15 mouse cellular contexts compared by ENCODE assay signal in genomic region chr6:144301082-144301481, GRCm38 (mm10).
"Had no signal": no experiment of that assay in that cellular context is flagged by ENCODE, and none has a peak within 500 bp of the region (broad histone marks: within the 10 kb centered on the region; RNA-seq: fewer than 3 reads in every experiment).

No protein-coding gene starts in this region.

- DNase-seq: kidney, adult 18-20 months; kidney, postnatal 10 days; kidney, postnatal 4 days; lung, embryonic 14.5 days; lung, postnatal 10 days; lung, postnatal 4 days; thymus, postnatal 4 days had no signal

- H3K36me3 ChIP-seq: intestine, embryonic 15.5 days; limb, embryonic 10.5 days; liver, embryonic 15.5 days; neural tube, embryonic 12.5 days had no signal

- H3K9ac ChIP-seq: intestine, embryonic 15.5 days; liver, embryonic 15.5 days; lung, embryonic 14.5 days; neural tube, embryonic 12.5 days had no signal

- H3K4me1 ChIP-seq: liver, embryonic 15.5 days; neural tube, embryonic 12.5 days had no signal

- H3K27ac ChIP-seq: intestine, embryonic 15.5 days; layer of hippocampus, adult 2 months; limb, embryonic 10.5 days; liver, embryonic 15.5 days; neural tube, embryonic 12.5 days; stomach, postnatal 0 days had no signal

- H3K9me3 ChIP-seq: limb, embryonic 10.5 days; liver, embryonic 15.5 days; neural tube, embryonic 12.5 days had no signal

- ATAC-seq: intestine, embryonic 15.5 days had no signal

- H3K27me3 ChIP-seq: intestine, embryonic 15.5 days; liver, embryonic 15.5 days; neural tube, embryonic 12.5 days had no signal

- H3K4me3 ChIP-seq: intestine, embryonic 15.5 days; layer of hippocampus, adult 2 months; limb, embryonic 10.5 days; liver, embryonic 15.5 days; myocyte; neural tube, embryonic 12.5 days had no signal

- H3K4me2 ChIP-seq: intestine, embryonic 15.5 days; liver, embryonic 11.5 days; liver, embryonic 15.5 days; lung, embryonic 14.5 days; neural tube, embryonic 12.5 days had no signal
